Mouse (Mus musculus): ENCODE data around the gene Zswim3. TPM values are rescaled to one million over a fixed set of nuclear protein-coding genes. Genes with fewer than 3 reads are reported as not detected.
"Not testable (repeated sequence)": the region's sequence is repeated elsewhere in the genome, so short reads cannot be mapped to it uniquely, and the experiment has no call there.

Zswim3 gene
- polyA plus RNA-seq, 1 experiment from 2014 or later, result 4.3 TPM

- no peaks in the 10 kb centered on the region for H3K27me3 ChIP-seq
- no peaks in the 10 kb centered on the region for H3K9me3 ChIP-seq (replicated peaks)
- peaks cover 35% of the 10 kb centered on the region for H3K4me1 ChIP-seq (replicated peaks)
- H3K36me3 ChIP-seq (replicated peaks), result peaks cover 19% of the 10 kb centered on the region
- no peak for ATAC-seq (ENCODE audit: insufficient read depth)
- H3K9ac ChIP-seq, result no peak overlapping the region
- 78% methylated on average over 1 of the region's 1 CpGs for WGBS (ENCODE audit: insufficient replicate concordance)
- no peak overlapping the region for H3K4me2 ChIP-seq
- no peak overlapping the region for H3K27ac ChIP-seq (replicated peaks)
- H3K4me3 ChIP-seq (replicated peaks), result no peak overlapping the region
Observed at GRCm38 (mm10) chr2:164829090-164829489, 24.2 kb downstream of the Zswim3 start.

- no peak overlapping the region for H3K9ac ChIP-seq
- no peak overlapping the region; the same call in 1 of the 2 replicates for H3K4me2 ChIP-seq
- 72% methylated on average over 10 of the region's 10 CpGs for WGBS (ENCODE audit: insufficient replicate concordance)
- no peak for ATAC-seq (ENCODE audit: insufficient read depth)
- no peaks in the 10 kb centered on the region for H3K27me3 ChIP-seq
- H3K9me3 ChIP-seq (replicated peaks), result no peaks in the 10 kb centered on the region
- peaks cover 47% of the 10 kb centered on the region for H3K4me1 ChIP-seq (replicated peaks)
- no peak overlapping the region for H3K4me3 ChIP-seq (replicated peaks)
- peaks cover 9% of the 10 kb centered on the region for H3K36me3 ChIP-seq (replicated peaks)
- H3K27ac ChIP-seq (replicated peaks), result no peak overlapping the region; the same call in 1 of the 2 replicates
Observed at GRCm38 (mm10) chr2:164831029-164831428, 26.1 kb downstream of the Zswim3 start.

DNA sequence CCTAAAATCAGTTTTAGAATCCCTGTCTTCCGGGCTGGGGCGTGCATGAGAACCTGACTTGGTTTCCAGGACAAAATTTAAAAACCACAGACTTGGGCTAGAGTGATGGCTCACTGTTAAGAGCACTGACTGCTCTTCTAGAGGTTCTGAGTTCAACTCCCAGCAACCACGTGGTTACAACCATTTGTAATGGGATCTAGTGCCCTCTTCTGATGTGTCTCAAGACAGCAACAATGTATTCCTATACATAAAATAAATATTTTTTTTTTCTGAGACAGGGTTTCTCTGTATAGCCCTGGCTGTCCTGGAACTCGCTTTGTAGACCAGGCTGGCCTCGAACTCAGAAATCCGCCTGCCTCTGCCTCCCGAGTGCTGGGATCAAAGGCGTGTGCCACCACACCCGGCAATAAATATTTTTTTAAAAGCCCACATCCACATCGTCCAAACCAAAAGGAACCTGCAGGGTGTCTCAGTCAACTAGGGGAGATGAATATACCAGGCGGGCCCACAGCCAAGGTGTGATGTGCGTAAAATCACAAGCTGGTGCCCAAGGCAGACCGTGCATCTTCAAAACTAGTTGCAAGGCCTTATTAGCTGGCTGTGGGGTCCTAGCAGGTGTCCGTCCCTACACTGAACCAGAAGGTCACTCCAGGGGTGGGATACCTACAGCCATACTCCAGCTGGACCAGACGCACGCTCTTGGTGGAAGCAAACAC, 27.3 kb downstream of the Zswim3 start:
- peaks cover 40% of the 10 kb centered on the region for H3K4me1 ChIP-seq (replicated peaks)
- H3K36me3 ChIP-seq (replicated peaks), result peaks cover 16% of the 10 kb centered on the region
- H3K27me3 ChIP-seq, result no peaks in the 10 kb centered on the region
- peak overlapping the region; percentile 99 for H3K4me2 ChIP-seq
- peak overlapping the region; percentile 81; the same call in 1 of the 2 replicates for H3K27ac ChIP-seq (replicated peaks)
- peak overlapping the region; percentile 68 for H3K4me3 ChIP-seq (replicated peaks)
- 58% methylated on average over 16 of the region's 16 CpGs for WGBS (ENCODE audit: insufficient replicate concordance)
- ATAC-seq (ENCODE audit: insufficient read depth), result no peak
- peak overlapping the region; percentile 68; the same call in 1 of the 2 replicates for H3K9ac ChIP-seq
- H3K9me3 ChIP-seq (replicated peaks), result no peaks in the 10 kb centered on the region

DNA sequence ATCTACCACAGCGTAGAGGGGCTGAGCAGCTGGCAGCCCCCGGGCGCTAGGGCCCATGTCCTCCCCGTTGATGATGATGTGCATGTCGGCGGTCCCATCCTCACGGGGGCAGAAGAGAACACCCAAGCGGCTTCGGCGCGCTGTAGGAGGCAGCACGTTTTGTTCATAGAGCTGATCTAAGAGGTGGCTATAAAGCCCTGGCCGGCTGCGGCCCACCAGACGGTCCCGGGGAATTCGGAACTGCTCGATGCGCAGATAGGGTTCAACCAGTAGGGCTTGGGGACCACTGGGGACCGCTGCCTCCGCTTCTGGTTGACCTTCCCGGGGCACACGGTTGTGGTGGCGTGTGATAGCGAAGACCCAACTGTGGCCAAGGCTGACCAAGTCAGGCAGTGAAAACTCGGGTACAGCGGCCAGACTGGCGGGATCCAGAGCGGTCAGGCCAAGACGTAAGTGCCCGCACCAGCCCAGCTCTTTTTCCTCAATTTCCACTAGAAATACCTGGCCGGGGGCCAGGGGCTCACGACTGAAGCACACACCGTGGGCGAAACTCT, 27.9 kb downstream of the Zswim3 start, which contains the start of gene Ctsa:
Gene Ctsa (plus strand): TSS at position 126 of the 554 bp plus-strand sequence.
- Histone ChIP-seq H3K36me3 (replicated peaks) (peaks cover 22% of the 10 kb centered on the region), H3K4me2 (peak within 1 kb of the TSS; percentile 99), H3K9ac (peak within 1 kb of the TSS; percentile 68), H3K4me1 (replicated peaks) (peaks cover 33% of the 10 kb centered on the region), H3K27me3 (no peaks in the 10 kb centered on the region), H3K27ac (replicated peaks) (peak within 1 kb of the TSS; percentile 81), H3K9me3 (replicated peaks) (no peaks in the 10 kb centered on the region), H3K4me3 (replicated peaks) (peak within 1 kb of the TSS; percentile 68)
- peak; percentile 65 for ATAC-seq (ENCODE audit: insufficient read depth)
- under 1% methylated on average over 35 of the region's 35 CpGs for WGBS (ENCODE audit: insufficient replicate concordance)

- Histone ChIP-seq H3K4me2 (peak within 1 kb of the TSS; percentile 99), H3K4me3 (replicated peaks) (peak within 1 kb of the TSS; percentile 68), H3K9me3 (replicated peaks) (no peaks in the 10 kb centered on the region), H3K9ac (peak within 1 kb of the TSS; percentile 68), H3K27ac (replicated peaks) (peak within 1 kb of the TSS; percentile 81), H3K27me3 (no peaks in the 10 kb centered on the region), H3K36me3 (replicated peaks) (peaks cover 28% of the 10 kb centered on the region), H3K4me1 (replicated peaks) (peaks cover 33% of the 10 kb centered on the region)
- whole genome bisulfite sequencing (ENCODE audit: insufficient replicate concordance), result under 1% methylated on average over 31 of the region's 31 CpGs
- ATAC-seq (ENCODE audit: insufficient read depth), result peak; percentile 61
Observed at GRCm38 (mm10) chr2:164833314-164833959, 28.5 kb downstream of the Zswim3 start, which contains the start of gene Neurl2. Gene Neurl2 (minus strand): TSS chr2:164833456.

- ATAC-seq (ENCODE audit: insufficient read depth), result no peak
- H3K4me1 ChIP-seq (replicated peaks), result peaks cover 33% of the 10 kb centered on the region
- peak overlapping the region; percentile 81; the same call in 1 of the 2 replicates for H3K27ac ChIP-seq (replicated peaks)
- H3K36me3 ChIP-seq (replicated peaks), result peaks cover 39% of the 10 kb centered on the region
- no peak overlapping the region; the same call in 1 of the 2 replicates for H3K9ac ChIP-seq
- H3K9me3 ChIP-seq (replicated peaks), result no peaks in the 10 kb centered on the region
- WGBS (ENCODE audit: insufficient replicate concordance), result 41% methylated on average over 8 of the region's 8 CpGs
- H3K4me3 ChIP-seq (replicated peaks), result peak overlapping the region; percentile 68
- no peaks in the 10 kb centered on the region for H3K27me3 ChIP-seq
- peak overlapping the region; percentile 99 for H3K4me2 ChIP-seq
Observed at GRCm38 (mm10) chr2:164834531-164834930, 29.6 kb downstream of the Zswim3 start.

DNA sequence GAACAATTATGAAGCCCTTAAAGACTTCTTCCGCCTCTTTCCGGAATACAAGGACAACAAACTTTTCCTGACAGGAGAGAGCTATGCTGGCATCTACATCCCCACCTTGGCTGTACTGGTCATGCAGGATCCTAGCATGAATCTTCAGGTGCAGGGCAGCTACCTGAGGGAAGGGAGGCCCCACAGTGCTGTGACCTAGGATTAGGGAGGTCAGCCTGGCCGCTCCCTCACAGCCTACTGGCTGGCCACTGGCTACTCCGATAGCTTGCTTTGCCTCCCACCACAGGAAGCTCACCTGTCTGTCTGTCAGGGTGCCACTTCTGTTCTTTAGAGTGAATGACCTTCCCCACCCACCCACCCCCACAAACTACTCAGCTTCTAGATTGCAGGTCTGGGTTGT, 30.3 kb downstream of the Zswim3 start:
- H3K27ac ChIP-seq (replicated peaks), result no peak overlapping the region
- no peaks in the 10 kb centered on the region for H3K9me3 ChIP-seq (replicated peaks)
- H3K4me1 ChIP-seq (replicated peaks), result peaks cover 33% of the 10 kb centered on the region
- H3K4me2 ChIP-seq, result peak overlapping the region; percentile 99
- H3K36me3 ChIP-seq (replicated peaks), result peaks cover 39% of the 10 kb centered on the region
- WGBS (ENCODE audit: insufficient replicate concordance), result 95% methylated on average over 4 of the region's 4 CpGs
- H3K9ac ChIP-seq, result no peak overlapping the region
- no peaks in the 10 kb centered on the region for H3K27me3 ChIP-seq
- no peak overlapping the region; the same call in 1 of the 2 replicates for H3K4me3 ChIP-seq (replicated peaks)
- ATAC-seq (ENCODE audit: insufficient read depth), result no peak

DNA sequence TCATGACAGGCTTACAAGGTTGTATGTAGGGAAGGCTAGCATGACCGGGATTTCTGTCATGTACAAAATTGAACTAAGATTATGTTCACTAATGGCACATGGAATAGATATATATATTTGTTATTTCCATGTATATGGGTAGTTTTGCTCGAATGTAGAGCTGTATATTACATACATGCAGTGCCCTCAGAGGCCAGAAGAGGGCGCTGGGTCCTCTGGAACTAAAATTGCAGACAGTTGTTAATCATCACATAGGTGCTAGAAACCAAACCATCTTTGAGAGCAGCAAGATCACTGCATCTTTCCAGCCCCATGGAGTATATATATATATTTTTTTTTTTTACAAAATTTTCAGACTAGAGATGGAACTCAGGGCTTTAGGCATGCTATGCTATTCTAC, 40.9 kb downstream of the Zswim3 start:
- no peaks in the 10 kb centered on the region for H3K27me3 ChIP-seq
- no peak overlapping the region for H3K4me2 ChIP-seq
- H3K4me3 ChIP-seq (replicated peaks), result no peak overlapping the region
- no peaks in the 10 kb centered on the region for H3K4me1 ChIP-seq (replicated peaks)
- ATAC-seq (ENCODE audit: insufficient read depth), result no peak
- 39% methylated on average over 3 of the region's 3 CpGs for WGBS (ENCODE audit: insufficient replicate concordance)
- H3K9ac ChIP-seq, result no peak overlapping the region
- H3K9me3 ChIP-seq (replicated peaks), result no peaks in the 10 kb centered on the region
- H3K27ac ChIP-seq (replicated peaks), result no peak overlapping the region
- no peaks in the 10 kb centered on the region for H3K36me3 ChIP-seq (replicated peaks)

GRCm38 (mm10) chr2:164850061-164850460, 45.2 kb downstream of the Zswim3 start:
- Histone ChIP-seq H3K4me2 (no peak overlapping the region), H3K4me1 (replicated peaks) (no peaks in the 10 kb centered on the region), H3K9ac (no peak overlapping the region), H3K4me3 (replicated peaks) (no peak overlapping the region), H3K36me3 (replicated peaks) (no peaks in the 10 kb centered on the region), H3K27me3 (peaks cover 19% of the 10 kb centered on the region), H3K27ac (replicated peaks) (no peak overlapping the region), H3K9me3 (replicated peaks) (no peaks in the 10 kb centered on the region)
- 65% methylated on average over 8 of the region's 8 CpGs for WGBS (ENCODE audit: insufficient replicate concordance)
- no peak for ATAC-seq (ENCODE audit: insufficient read depth)

DNA sequence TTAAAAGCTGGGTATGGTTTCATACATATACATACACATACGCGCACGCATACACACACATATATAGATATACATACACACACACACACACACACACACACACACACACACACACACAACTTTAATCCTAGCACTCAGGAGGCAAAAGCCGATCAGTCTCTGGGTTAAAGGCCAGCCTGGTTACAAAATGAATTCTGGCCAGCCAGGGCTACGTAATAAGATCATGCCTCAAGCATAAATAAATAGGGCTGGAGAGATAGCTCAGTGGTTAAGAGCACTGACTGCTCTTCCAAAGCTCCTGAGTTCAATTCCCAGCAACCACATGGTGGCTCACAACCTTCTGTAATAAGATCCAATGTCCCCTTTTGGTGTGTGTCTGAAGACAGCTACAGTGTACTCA, 50.7 kb downstream of the Zswim3 start:
- not testable (repeated sequence) for ATAC-seq (ENCODE audit: insufficient read depth); H3K36me3 ChIP-seq (replicated peaks)
- WGBS (ENCODE audit: insufficient replicate concordance), result 72% methylated on average over 5 of the region's 5 CpGs

More for the DNA sequence above, 50.7 kb downstream of the Zswim3 start:
- H3K4me3 ChIP-seq (replicated peaks); H3K27ac ChIP-seq (replicated peaks); H3K4me2 ChIP-seq; H3K9ac ChIP-seq; H3K9me3 ChIP-seq (replicated peaks): not testable (repeated sequence)
- peaks cover 67% of the 10 kb centered on the region for H3K27me3 ChIP-seq
- peaks cover 29% of the 10 kb centered on the region for H3K4me1 ChIP-seq (replicated peaks)
